Mouse (Mus musculus) megakaryocyte, embryonic 14.5 days (primary cell): ENCODE results near the gene Abat. TPM values are rescaled to one million over a fixed set of nuclear protein-coding genes. Genes with fewer than 3 reads are reported as not detected.
A peak's percentile ranks its signal among the peaks of the same experiment; 100 is the strongest.

Experiments
- H3K27me3 ChIP-seq: replicated peaks from 2 replicates; pipeline ENCODE3; 2012; ENCODE audit warnings: inconsistent platforms
- H3K36me3 ChIP-seq: replicated peaks from 2 replicates; pipeline ENCODE3; 2012; ENCODE audit warnings: low read length, inconsistent platforms, mixed read lengths
- H3K4me1 ChIP-seq: 2 replicates; pipeline ENCODE4 v1.6.1; 2012; ENCODE audit warnings: inconsistent platforms
- H3K4me3 ChIP-seq: replicated peaks from 2 replicates; pipeline ENCODE3; 2012; ENCODE audit warnings: moderate library complexity, mild to moderate bottlenecking, inconsistent platforms
- H3K9me3 ChIP-seq: 2 replicates; pipeline ENCODE4 v1.6.1; 2012; ENCODE audit warnings: inconsistent platforms
- FLI1 ChIP-seq: IDR thresholded peaks from 2 replicates; pipeline ENCODE4 v1.6.1; 2012; ENCODE audit warnings: low read length, inconsistent platforms, mixed read lengths
- GATA1 ChIP-seq: IDR thresholded peaks from 3 replicates; pipeline ENCODE4 v1.6.1; 2012; ENCODE audit warnings: mixed read lengths, low read length, inconsistent platforms, borderline replicate concordance
- polyA plus RNA-seq: library from polyadenylated mRNA; stranded (reverse); fragments of >175 nt; gene quantifications from 2 replicates; pipeline ENCODE4 v1.2.3, GENCODE M21; 2012; ENCODE audit warnings: low replicate concordance; ENCODE audit not compliant: insufficient read depth

Gene Abat
- polyA plus RNA-seq, 1 experiment = 0.07 TPM

DNA sequence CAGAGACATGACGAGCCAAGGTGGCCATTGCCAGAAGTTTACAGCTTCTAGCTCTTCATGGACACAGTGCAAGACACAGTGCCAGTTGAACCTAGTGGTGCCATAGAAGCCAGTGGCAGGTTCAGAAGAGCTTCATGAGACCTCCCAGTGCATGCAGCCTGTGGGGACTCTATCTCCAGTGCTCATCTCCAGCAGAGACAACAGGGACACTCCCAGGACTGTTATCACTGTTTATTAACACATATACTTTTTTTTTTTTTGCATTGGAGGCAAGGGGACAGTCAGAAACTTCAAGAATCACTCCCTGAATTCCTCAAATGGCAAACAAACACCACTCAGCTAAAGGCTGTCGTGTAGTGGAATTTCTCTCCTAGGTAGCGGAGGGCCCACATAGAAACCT lies 100.2 kb downstream of the Abat start:
- Histone ChIP-seq H3K27me3 (peaks cover 2% of the 10 kb centered on the region), H3K4me3 (no peak overlapping the region), H3K9me3 (peaks cover 4% of the 10 kb centered on the region; the same call in 1 of the 2 replicates), H3K36me3 (no peaks in the 10 kb centered on the region), H3K4me1 (peaks cover 58% of the 10 kb centered on the region)
- TF ChIP-seq GATA1 (no peak), FLI1 (no peak)

DNA sequence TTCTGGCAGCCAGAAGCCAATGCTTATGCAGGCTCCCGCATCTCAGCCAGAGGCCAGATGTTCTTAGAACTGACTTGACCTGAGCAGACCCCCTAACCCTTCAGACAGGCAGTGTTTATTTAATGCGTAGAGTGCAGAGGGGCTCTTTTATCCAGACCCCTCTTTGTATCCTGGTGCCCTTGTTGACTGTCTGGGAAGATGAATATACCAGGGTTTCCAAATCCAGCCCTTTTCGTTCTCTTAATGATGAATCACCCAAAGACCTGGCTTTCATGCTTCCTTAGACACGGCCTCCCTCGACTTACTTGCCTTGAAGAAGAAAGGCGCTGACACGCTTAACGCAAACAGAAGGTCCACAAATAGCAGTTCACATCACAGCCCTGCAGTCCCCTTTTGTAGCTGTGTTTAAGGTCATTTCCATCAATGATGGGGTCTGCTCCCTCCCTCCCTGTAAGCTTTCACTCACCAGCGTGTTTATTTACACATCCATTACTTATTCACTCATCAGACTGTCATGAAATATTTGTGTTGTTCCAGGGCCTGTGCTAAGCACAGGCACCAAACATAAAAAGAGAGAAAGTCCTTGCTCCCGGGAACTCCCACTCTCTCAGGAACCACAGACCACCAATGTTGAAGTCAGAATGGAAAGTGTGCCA lies 106.6 kb downstream of the Abat start:
- no peaks in the 10 kb centered on the region for H3K36me3 ChIP-seq
- H3K27me3 ChIP-seq = peaks cover 7% of the 10 kb centered on the region
- peaks cover 13% of the 10 kb centered on the region for H3K4me1 ChIP-seq
- TF ChIP-seq GATA1 (no peak), FLI1 (no peak)
- peaks cover 3% of the 10 kb centered on the region; the same call in 1 of the 2 replicates for H3K9me3 ChIP-seq
- H3K4me3 ChIP-seq = no peak overlapping the region

DNA sequence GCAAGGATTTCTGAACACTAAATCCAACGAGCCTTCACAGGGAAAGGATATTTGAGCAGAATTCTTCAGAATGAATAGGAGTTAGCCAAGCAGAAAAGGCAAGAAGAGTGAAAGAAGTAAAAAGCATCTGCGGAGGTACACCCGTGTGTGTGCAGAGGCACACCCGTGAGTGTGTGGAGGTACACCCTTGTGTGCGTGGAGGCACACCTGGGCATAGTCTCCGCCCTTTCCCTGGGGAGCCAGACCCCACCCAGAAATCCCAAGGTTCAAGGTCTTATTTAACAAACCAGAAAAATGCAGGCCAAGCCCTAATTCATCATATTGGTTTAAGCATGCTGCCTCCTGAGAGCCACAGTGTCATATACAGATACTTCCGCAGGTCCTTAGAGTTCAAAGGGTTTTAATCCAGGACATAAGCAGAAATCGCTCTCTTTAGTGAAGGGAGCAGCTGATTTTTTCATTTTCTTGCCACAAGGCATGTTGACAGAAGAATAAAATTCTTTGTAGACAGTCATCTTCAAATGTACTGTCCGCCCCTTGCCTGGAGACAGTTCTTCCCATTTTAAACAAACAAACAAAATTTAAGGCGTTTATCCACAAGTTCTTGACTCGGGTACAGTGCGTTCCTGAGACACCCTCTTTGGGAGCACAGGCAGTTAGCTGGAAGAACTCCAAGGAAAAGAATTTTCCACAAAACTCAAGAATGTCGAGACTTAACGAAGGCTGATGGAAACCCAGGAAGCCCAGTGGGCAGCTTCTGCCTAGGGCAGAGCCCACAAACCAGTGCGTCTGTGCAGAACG lies 107.3 kb downstream of the Abat start:
- TF ChIP-seq GATA1 (no peak), FLI1 (no peak)
- peaks cover 7% of the 10 kb centered on the region for H3K27me3 ChIP-seq
- H3K36me3 ChIP-seq = no peaks in the 10 kb centered on the region
- no peak overlapping the region for H3K4me3 ChIP-seq
- peaks cover 13% of the 10 kb centered on the region for H3K4me1 ChIP-seq
- H3K9me3 ChIP-seq = peaks cover 3% of the 10 kb centered on the region; the same call in 1 of the 2 replicates

DNA sequence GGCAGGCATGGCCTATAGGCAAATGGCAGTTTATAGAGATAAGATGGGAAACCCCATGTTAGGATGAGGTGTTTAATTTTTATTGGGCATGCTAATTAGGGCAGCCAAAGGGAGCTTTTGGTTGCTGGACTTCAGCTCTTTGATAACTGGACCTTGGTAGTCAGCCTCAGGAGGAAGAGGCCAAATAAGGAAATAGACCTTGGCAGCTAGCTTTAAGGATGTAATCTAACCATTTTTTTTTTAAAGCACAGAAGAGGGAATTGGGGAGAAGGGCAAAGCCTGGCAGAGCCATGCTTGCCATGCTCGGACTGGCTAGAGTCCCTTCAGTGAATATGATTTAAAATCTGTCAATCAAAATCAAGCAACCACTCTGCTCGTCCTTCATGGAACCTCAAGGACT lies 117.2 kb downstream of the Abat start:
- H3K27me3 ChIP-seq = no peaks in the 10 kb centered on the region

DNA sequence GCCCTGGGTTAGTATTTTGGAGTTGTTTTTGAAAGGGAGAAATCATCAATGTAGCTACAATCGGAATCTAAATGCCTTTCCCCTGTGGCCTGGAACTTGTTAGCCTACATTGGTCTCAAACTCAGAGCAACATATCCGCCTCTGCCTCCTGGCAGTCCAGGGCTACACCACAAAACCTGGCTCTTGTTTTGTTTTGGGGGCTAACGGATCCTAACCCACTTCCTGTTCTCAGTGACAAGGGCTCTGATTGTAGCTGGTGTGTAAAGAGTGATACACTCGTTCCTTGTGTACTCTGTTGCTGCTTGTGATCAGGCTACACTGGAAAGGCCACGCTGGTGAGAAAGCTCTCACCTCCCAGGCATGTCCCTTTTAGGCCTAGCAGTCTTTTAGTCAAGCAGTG lies 118.2 kb downstream of the Abat start:
- peaks cover 65% of the 10 kb centered on the region for H3K4me1 ChIP-seq
- no peak for TF ChIP-seq GATA1
- TF ChIP-seq FLI1 = no peak
- no peaks in the 10 kb centered on the region for H3K9me3 ChIP-seq
- no peaks in the 10 kb centered on the region for H3K27me3 ChIP-seq
- H3K4me3 ChIP-seq = no peak overlapping the region
- H3K36me3 ChIP-seq = peaks cover 58% of the 10 kb centered on the region

More for the DNA sequence above, 117.2 kb downstream of the Abat start:
- Histone ChIP-seq H3K4me3 (no peak overlapping the region), H3K9me3 (no peaks in the 10 kb centered on the region), H3K36me3 (peaks cover 51% of the 10 kb centered on the region), H3K4me1 (peaks cover 59% of the 10 kb centered on the region)
- TF ChIP-seq FLI1 (no peak), GATA1 (no peak)

DNA sequence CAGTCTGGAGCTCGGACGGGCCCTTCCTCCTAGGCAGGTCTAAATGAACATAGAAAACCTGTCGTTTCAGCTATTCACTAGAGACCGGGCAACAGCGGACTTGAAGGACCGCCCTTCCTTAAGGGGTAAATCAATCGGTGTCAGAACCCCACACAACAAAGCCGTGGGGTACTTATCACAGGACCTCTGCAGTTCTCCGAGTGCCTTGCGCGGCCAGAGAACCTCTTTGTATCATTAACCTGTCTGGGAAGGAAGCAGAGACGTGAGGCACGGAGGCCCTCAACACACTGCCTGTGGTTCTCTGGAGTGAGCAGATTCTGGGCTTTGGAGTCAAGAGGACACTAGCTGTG lies 123.6 kb downstream of the Abat start:
- Histone ChIP-seq H3K27me3 (no peaks in the 10 kb centered on the region), H3K36me3 (peaks cover 65% of the 10 kb centered on the region), H3K4me3 (peak overlapping the region; percentile 92), H3K4me1 (peaks cover 78% of the 10 kb centered on the region), H3K9me3 (no peaks in the 10 kb centered on the region)
- TF ChIP-seq FLI1 = no peak
- TF ChIP-seq GATA1 = no peak

DNA sequence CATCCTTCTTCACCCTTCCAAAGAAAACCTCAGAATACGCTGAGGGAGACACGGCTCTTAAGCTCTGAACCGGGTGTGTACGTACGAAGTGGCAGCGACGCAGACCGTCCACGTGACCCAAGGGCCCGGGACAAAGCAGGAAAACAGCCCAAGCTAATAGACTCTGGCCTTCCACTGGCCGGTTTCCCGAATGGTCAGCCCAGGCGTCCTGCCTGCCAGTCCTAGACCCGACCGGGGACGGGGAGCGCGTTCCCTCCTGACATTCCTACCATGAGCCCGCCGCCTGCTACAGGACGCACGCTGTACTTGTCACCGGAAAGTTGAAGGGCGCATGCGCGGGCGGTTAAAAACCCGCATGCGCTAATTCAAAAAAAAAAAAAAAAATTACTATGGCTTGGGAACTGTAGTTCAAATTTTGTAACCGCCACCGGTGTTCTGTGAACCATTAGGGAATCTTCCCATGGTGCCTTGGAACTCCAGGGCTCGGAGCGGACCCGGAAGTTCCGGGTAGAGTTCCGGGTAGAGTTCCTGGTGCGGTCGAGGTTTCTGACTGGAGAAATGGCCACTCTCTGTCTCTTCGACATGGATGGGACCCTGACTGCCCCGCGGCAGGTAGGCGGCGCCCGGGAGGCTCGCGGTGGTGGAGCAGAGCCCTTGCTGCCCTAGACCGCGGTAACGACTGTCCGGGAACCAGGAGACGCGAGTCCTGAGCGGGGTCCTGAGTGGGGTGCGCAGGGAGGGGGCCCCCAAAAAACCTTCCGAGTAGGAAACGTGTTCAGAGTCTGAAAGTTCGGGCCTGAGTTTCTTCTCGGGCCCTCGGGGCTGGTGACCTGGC lies 124.2 kb downstream of the Abat start, which contains the start of the genes Pmm2 and Tmem186:
TSS of gene Pmm2 (plus strand) at position 458 of the 835 bp plus-strand sequence.
TSS of gene Tmem186 (minus strand) at position 496 of the 835 bp plus-strand sequence.
- Histone ChIP-seq H3K4me1 (peaks cover 78% of the 10 kb centered on the region), H3K27me3 (no peaks in the 10 kb centered on the region), H3K9me3 (no peaks in the 10 kb centered on the region), H3K36me3 (peaks cover 64% of the 10 kb centered on the region), H3K4me3 (peak within 1 kb of the TSS; percentile 92)
- TF ChIP-seq FLI1 (no peak), GATA1 (no peak)

DNA sequence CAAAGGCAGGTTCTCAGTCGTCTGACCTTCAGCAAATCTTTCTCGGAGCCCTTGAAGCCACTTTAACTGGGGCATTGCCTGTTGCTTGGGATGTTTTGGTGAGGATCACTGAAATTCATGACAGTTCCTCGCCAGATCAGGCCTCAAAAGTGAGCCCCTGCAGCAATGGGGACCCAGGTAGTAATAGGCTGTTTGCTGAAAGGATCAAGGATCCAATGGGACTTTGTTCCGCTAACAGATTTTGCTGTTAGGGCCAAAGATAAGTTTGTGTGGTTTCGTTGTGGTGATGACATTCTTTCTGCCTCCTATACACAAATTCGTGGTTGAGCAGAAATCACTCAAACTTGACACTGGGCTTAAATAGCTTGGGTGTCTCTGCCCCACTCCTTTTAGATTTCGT lies 124.9 kb downstream of the Abat start:
- Histone ChIP-seq H3K4me1 (peaks cover 77% of the 10 kb centered on the region), H3K27me3 (no peaks in the 10 kb centered on the region), H3K9me3 (no peaks in the 10 kb centered on the region), H3K36me3 (peaks cover 64% of the 10 kb centered on the region), H3K4me3 (peak overlapping the region; percentile 92)
- no peak for TF ChIP-seq FLI1

DNA sequence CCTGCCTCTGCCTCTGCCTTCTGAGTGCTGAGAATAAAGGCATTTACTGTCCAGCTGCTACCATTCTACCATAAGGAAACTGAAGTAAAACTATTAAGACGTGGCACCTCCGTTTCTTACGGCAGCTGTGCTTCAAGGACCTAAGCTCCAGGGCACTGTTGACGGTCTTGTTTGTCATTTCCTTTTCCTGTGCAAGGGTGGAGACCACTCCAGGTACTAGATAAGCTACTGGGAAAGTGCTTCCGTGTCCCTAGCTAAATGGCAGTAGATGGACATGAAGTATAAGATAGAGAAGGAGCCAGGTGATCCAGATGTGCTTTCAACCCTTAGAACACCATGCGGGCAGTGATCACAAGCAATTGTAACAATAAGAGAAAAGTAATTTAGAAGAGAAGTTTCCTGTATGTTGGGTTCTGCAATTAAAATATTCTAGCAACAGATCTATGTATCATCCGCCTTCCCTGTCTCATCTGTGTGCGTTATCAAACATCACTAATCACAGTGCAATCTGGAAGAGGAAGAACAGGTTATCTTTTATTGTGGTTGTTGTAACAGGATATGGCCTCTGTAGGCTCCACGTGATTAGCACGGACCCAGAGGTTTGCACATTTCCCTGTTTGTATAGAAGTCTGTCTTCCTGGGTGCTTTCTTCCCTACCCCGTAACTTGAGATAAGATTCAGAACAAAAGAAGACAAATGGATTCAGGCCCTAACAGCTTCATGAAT lies 126.4 kb downstream of the Abat start:
- Histone ChIP-seq H3K4me3 (peak overlapping the region; percentile 70), H3K36me3 (peaks cover 65% of the 10 kb centered on the region), H3K9me3 (no peaks in the 10 kb centered on the region), H3K4me1 (peaks cover 63% of the 10 kb centered on the region), H3K27me3 (no peaks in the 10 kb centered on the region)
- TF ChIP-seq FLI1 = no peak
- no peak for TF ChIP-seq GATA1
